Mouse (Mus musculus) forebrain, postnatal 0 days (tissue): Measurements from ENCODE around the gene Irf2. TPM values are rescaled to one million over a fixed set of nuclear protein-coding genes. Genes with fewer than 3 reads are reported as not detected.

Experiments used
- ATAC-seq: fragments of 200-750 bp; cut with Nextera tagmentation; 2 replicates; pipeline ENCODE4 v1.8.0; 2017; ENCODE audit warnings: mild to moderate bottlenecking, moderate library complexity
- DNase-seq: peaks from one replicate; pipeline ENCODE4 v3.0.0-alpha.2; 2015
- H3K27ac ChIP-seq: fragments of 300-500 bp; sonication (generic); 2 replicates; pipeline ENCODE4 v1.5.1; 2014; ENCODE audit warnings: low read depth, mild to moderate bottlenecking, antibody characterized with exemption, low read length, moderate library complexity, mixed read lengths
- H3K27me3 ChIP-seq: fragments of 300-500 bp; sonication (generic); 2 replicates; pipeline ENCODE4 v1.6.1; 2014; ENCODE audit warnings: mild to moderate bottlenecking, low read length, mixed read lengths; ENCODE audit not compliant: insufficient read depth
- H3K36me3 ChIP-seq: fragments of 300-500 bp; sonication (generic); 2 replicates; pipeline ENCODE4 v1.6.1; 2014; ENCODE audit warnings: mild to moderate bottlenecking, moderate library complexity; ENCODE audit not compliant: insufficient read depth
- H3K4me1 ChIP-seq: fragments of 300-500 bp; sonication (generic); 2 replicates; pipeline ENCODE4 v1.6.1; 2014; ENCODE audit warnings: antibody characterized with exemption; ENCODE audit not compliant: insufficient read depth
- H3K4me2 ChIP-seq: fragments of 300-500 bp; sonication (generic); 2 replicates; pipeline ENCODE4 v1.6.1; 2014; ENCODE audit warnings: low read depth, mild to moderate bottlenecking, moderate library complexity
- H3K4me3 ChIP-seq: fragments of 300-500 bp; sonication (generic); 2 replicates; pipeline ENCODE4 v1.5.1; 2014; ENCODE audit warnings: low read depth, low read length, mixed read lengths
- H3K9ac ChIP-seq: fragments of 300-500 bp; sonication (generic); 2 replicates; pipeline ENCODE4 v1.6.1; 2014; ENCODE audit warnings: mild to moderate bottlenecking
- H3K9me3 ChIP-seq: fragments of 300-500 bp; sonication (generic); 2 replicates; pipeline ENCODE4 v1.6.1; 2016; ENCODE audit warnings: low read length
- CTCF ChIP-seq: sonication (generic); IDR thresholded peaks from 2 replicates; pipeline ENCODE4 v1.5.1; 2016; ENCODE audit warnings: antibody characterized with exemption, control low read depth, low read depth
- WGBS: fragments of 180-500 bp; shearing (Covaris S2); extraction: QIAGEN DNeasy Blood & Tissue Kit; methylation state at CpG from one replicate; pipeline ENCODE4 v1.1.7; 2014; 5-methylcytosine and 5-hydroxymethylcytosine counted together
- polyA plus RNA-seq: library from polyadenylated mRNA; unstranded; fragments of >200 nt; fragmentation: Nextera tagmentation; extraction: Ambion mirVana; gene quantifications from 2 replicates; pipeline ENCODE4 v1.2.1, GENCODE M21; 2015
- total RNA-seq: library from RNA; depleted of rRNA; stranded (reverse); fragments of >200 nt; gene quantifications from 2 replicates; pipeline ENCODE4 v1.2.3, GENCODE M21; 2014

The Irf2 gene
- total and polyA plus RNA-seq, 2 experiments from 2014 or later: 3.0 to 9.1 TPM

DNA sequence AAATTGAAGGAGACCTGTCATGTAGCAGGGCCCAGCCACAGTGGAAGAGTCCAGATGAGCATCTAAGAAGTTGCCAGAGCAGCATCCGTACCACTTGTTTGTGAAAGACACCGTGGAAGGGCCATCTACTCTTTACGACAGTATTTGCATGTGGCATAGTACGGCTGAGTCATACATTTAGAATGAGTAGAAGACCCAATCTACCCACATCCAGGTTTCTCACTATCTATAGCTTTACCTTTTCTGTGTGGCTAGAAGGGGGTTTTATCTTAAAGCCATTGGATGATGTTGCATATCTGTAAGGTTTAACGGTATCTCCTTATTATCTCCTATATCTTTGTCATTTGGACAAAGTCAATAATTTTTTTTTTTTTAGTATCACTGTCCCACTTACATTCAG lies 59.7 kb downstream of the Irf2 start:
- H3K4me3 ChIP-seq: no peak overlapping the region
- H3K36me3 ChIP-seq: no peaks in the 10 kb centered on the region
- no peaks in the 10 kb centered on the region for H3K9me3 ChIP-seq
- DNase-seq (no peak), ATAC-seq (no peak)
- no peak for TF ChIP-seq CTCF
- H3K4me2 ChIP-seq: no peak overlapping the region
- no peaks in the 10 kb centered on the region for H3K4me1 ChIP-seq
- H3K27ac ChIP-seq: no peak overlapping the region
- WGBS: 97% methylated on average over 5 of the region's 5 CpGs
- no peaks in the 10 kb centered on the region for H3K27me3 ChIP-seq
- no peak overlapping the region for H3K9ac ChIP-seq

DNA sequence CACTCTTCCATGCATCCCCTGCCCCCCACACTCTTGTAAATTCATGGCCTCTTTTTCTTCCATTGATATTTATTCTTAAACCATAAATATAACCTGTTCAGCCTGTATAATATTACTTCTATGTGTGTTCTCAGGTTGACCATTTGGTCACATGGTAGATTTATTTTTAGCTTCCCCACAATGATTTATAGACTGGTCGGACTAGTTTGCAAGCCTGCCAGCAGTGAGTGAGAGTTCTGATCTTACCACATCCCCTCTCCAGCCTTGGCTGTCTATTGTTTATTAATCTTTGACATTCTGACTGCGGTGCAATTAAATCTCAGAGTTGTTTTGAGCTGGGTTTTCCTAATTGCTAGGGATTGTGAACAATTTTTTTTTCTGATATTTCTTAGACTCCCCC lies 60.2 kb downstream of the Irf2 start:
- no peaks in the 10 kb centered on the region for H3K36me3 ChIP-seq
- 79% methylated on average over 2 of the region's 2 CpGs for WGBS

DNA sequence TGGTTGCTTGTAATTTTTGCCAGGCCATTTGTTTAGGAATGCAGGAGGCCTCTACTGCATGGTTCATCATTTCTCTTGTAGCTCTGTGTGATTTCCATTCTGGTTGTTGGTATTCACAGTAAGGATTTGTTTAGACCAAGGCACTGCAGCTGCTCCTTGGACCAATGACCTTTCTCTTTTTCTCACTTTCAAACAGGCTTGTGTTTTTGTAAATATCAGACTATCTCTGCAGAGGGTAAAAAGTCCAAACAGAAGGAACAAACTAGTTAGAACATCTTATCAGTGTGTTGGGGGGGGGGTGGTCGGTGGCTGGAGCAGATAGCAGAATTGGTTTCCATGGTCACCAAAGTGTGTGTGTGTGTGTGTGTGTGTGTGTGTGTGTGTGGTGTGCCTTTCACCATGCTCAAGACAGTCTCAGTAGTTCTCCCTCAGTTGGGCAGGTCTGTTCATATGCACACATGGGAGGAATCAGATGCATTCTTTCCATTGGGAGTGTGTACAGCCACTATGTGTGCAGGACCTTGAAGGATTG lies 61.7 kb downstream of the Irf2 start:
- TF ChIP-seq CTCF: no peak
- whole genome bisulfite sequencing: 58% methylated on average over 1 of the region's 1 CpGs

More for the DNA sequence above, 60.2 kb downstream of the Irf2 start:
- no peak for TF ChIP-seq CTCF
- no peak overlapping the region for H3K4me3 ChIP-seq
- H3K27ac ChIP-seq: no peak overlapping the region
- no peaks in the 10 kb centered on the region for H3K9me3 ChIP-seq
- DNase-seq: no peak
- H3K27me3 ChIP-seq: no peaks in the 10 kb centered on the region
- no peak for ATAC-seq
- no peak overlapping the region for H3K4me2 ChIP-seq
- H3K4me1 ChIP-seq: no peaks in the 10 kb centered on the region
- H3K9ac ChIP-seq: no peak overlapping the region

DNA sequence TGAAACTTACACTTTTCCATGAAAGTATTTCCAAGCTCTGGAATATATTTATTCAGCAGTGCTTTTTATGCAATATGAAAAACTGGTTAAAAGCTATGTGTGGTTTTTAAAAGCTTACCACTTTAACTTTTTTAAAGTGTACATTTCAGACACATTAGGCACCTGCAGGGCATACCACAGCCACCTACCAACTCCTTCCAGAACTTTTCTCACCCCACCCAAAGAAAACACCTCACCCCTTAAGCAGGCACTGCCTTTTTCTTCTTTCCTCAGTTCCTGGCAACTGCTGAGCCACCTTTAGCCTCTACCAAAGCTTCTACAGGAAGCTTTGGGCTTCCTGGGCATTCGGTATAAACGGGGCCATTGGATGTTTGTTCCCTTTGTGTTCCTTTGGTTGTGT lies 62.5 kb downstream of the Irf2 start:
- peaks cover 8% of the 10 kb centered on the region for H3K36me3 ChIP-seq
- no peak overlapping the region for H3K4me3 ChIP-seq
- TF ChIP-seq CTCF: no peak
- no peak overlapping the region for H3K9ac ChIP-seq
- H3K4me2 ChIP-seq: no peak overlapping the region
- 91% methylated on average over 2 of the region's 2 CpGs for whole genome bisulfite sequencing
- no peak for ATAC-seq
- H3K4me1 ChIP-seq: no peaks in the 10 kb centered on the region
- no peak for DNase-seq
- no peaks in the 10 kb centered on the region for H3K27me3 ChIP-seq
- H3K9me3 ChIP-seq: no peaks in the 10 kb centered on the region
- no peak overlapping the region for H3K27ac ChIP-seq

More for the DNA sequence above, 61.7 kb downstream of the Irf2 start:
- Histone ChIP-seq H3K27ac (no peak overlapping the region), H3K27me3 (no peaks in the 10 kb centered on the region), H3K4me2 (no peak overlapping the region), H3K4me1 (no peaks in the 10 kb centered on the region), H3K9me3 (no peaks in the 10 kb centered on the region), H3K36me3 (no peaks in the 10 kb centered on the region), H3K9ac (no peak overlapping the region), H3K4me3 (no peak overlapping the region)
- DNase-seq (no peak), ATAC-seq (no peak)

DNA sequence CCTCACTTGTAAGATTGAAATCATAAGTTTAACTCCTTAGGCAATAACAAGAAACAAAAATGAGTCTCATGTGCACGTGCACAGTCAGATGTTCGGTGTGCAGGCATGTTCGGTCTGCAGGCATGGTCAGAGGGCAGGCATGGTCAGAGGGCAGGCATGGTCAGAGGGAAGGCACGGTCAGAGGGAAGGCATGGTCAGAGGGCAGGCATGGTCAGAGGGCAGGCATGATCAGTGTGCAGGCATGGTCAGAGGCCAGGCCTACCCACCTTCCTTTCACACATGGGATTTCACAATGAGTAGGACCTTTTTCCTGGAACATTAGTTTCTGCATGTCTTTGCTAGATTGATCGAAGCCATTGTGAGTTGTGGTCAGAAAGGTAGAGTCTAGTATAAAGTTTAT lies 65.2 kb downstream of the Irf2 start:
- H3K36me3 ChIP-seq: peaks cover 17% of the 10 kb centered on the region
- H3K27me3 ChIP-seq: no peaks in the 10 kb centered on the region
- DNase-seq (no peak), ATAC-seq (no peak)
- 94% methylated on average over 5 of the region's 5 CpGs for WGBS
- H3K4me2 ChIP-seq: no peak overlapping the region
- no peak overlapping the region for H3K27ac ChIP-seq
- H3K9me3 ChIP-seq: no peaks in the 10 kb centered on the region
- no peak overlapping the region for H3K4me3 ChIP-seq
- no peaks in the 10 kb centered on the region for H3K4me1 ChIP-seq
- no peak overlapping the region for H3K9ac ChIP-seq
- no peak for TF ChIP-seq CTCF

DNA sequence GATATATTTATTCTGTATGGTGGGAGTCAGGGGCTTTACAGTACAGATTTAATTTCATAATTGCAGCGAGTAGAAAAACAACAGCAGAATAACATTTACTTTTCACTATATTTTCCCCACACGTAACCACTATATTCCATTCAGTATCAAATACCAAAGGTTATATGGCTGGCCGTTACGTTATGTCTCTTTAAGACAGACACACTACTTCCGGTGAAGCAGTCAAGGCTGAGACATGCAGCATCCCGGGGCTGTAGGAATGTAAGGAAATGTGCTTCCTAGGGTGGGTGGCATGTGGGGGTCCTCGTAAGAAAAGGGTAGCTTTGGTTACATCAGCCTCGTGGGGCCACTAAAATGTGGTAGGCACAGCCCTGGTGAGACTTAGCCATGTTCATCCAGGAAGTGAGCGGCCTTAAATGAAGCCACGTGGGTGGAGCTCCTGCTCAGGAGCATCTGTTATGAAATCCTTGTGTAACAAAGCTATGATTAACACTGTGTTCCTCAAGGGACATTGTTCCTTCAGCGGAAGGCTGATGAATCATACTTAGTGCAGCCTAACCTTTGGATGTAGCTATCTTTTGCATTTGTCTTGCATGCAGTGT lies 71.6 kb downstream of the Irf2 start:
- Histone ChIP-seq H3K27ac (no peak overlapping the region), H3K9ac (no peak overlapping the region), H3K4me3 (no peak overlapping the region), H3K36me3 (peaks cover 17% of the 10 kb centered on the region), H3K4me1 (no peaks in the 10 kb centered on the region), H3K27me3 (no peaks in the 10 kb centered on the region), H3K9me3 (no peaks in the 10 kb centered on the region), H3K4me2 (no peak overlapping the region)
- TF ChIP-seq CTCF: no peak
- ATAC-seq: no peak
- whole genome bisulfite sequencing: 90% methylated on average over 11 of the region's 11 CpGs
- DNase-seq: no peak

DNA sequence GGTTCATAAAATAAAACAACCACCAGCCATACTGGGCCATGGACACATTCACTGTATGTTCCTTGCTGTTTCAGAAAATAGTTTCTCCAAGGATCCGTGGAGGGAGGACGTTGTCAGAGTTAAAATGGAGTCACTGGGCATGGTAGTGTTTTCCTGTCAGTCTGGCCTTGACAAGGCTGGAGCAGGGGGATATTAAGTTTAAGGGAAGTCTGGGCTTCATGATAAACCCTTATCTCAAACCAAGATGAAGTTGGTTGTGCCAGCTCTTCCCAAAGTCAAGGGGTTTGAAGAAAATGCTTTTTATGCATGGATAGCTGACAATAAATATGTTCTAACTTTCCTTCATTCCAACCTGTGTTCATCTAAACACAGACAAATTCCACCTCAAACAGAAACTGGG lies 72.4 kb downstream of the Irf2 start:
- no peaks in the 10 kb centered on the region for H3K9me3 ChIP-seq
- H3K27me3 ChIP-seq: no peaks in the 10 kb centered on the region
- H3K4me2 ChIP-seq: no peak overlapping the region
- ATAC-seq (no peak), DNase-seq (no peak)
- H3K27ac ChIP-seq: no peak overlapping the region
- H3K4me1 ChIP-seq: no peaks in the 10 kb centered on the region
- 89% methylated on average over 2 of the region's 2 CpGs for WGBS
- TF ChIP-seq CTCF: no peak
- peaks cover 10% of the 10 kb centered on the region for H3K36me3 ChIP-seq
- H3K4me3 ChIP-seq: no peak overlapping the region
- no peak overlapping the region for H3K9ac ChIP-seq
